Mouse (Mus musculus) lung, embryonic 15.5 days (tissue): ENCODE measurements around the gene Ucn2. TPM values are rescaled to one million over a fixed set of nuclear protein-coding genes. Genes with fewer than 3 reads are reported as not detected.

ENCODE experiments used
- ATAC-seq: fragments of 200-750 bp; cut with Nextera tagmentation; 2 replicates; pipeline ENCODE4 v1.8.0; 2017; ENCODE audit warnings: moderate number of reproducible peaks, borderline replicate concordance; ENCODE audit not compliant: low FRiP score, low TSS enrichment; ENCODE audit errors: extremely low read depth
- H3K27ac ChIP-seq: fragments of 300-500 bp; sonication (generic); 2 replicates; pipeline ENCODE4 v1.5.1; 2015; ENCODE audit warnings: moderate library complexity, mild to moderate bottlenecking, inconsistent platforms
- H3K27me3 ChIP-seq: fragments of 300-500 bp; sonication (generic); 2 replicates; pipeline ENCODE4 v1.6.1; 2015; ENCODE audit warnings: inconsistent platforms
- H3K36me3 ChIP-seq: fragments of 300-500 bp; sonication (generic); 2 replicates; pipeline ENCODE4 v1.6.1; 2015; ENCODE audit warnings: inconsistent platforms
- H3K4me1 ChIP-seq: fragments of 300-500 bp; sonication (generic); 2 replicates; pipeline ENCODE4 v1.6.1; 2015; ENCODE audit warnings: inconsistent platforms
- H3K4me2 ChIP-seq: fragments of 300-500 bp; sonication (generic); 2 replicates; pipeline ENCODE4 v1.6.1; 2015; ENCODE audit warnings: inconsistent platforms, mild to moderate bottlenecking, moderate library complexity
- H3K4me3 ChIP-seq: fragments of 300-500 bp; sonication (generic); 2 replicates; pipeline ENCODE4 v1.5.1; 2015; ENCODE audit warnings: mild to moderate bottlenecking, inconsistent platforms
- H3K9ac ChIP-seq: fragments of 300-500 bp; sonication (generic); 2 replicates; pipeline ENCODE4 v1.6.1; 2015; ENCODE audit warnings: inconsistent platforms
- H3K9me3 ChIP-seq: fragments of 300-500 bp; sonication (generic); 2 replicates; pipeline ENCODE4 v1.6.1; 2016; ENCODE audit warnings: inconsistent platforms
- WGBS: fragments of 180-500 bp; shearing (Covaris S2); methylation state at CpG from one replicate; pipeline ENCODE4 v1.1.7; 2015; 5-methylcytosine and 5-hydroxymethylcytosine counted together
- polyA plus RNA-seq: library from polyadenylated mRNA; unstranded; fragments of >200 nt; fragmentation: Nextera tagmentation; extraction: Ambion mirVana; gene quantifications from 2 replicates; pipeline ENCODE4 v1.2.1, GENCODE M21; 2015

Gene Ucn2
- polyA plus RNA-seq, 1 experiment from 2014 or later: not detected

- no peak for ATAC-seq
These were observed 10.6 kb downstream of the Ucn2 start for GRCm38 (mm10) chr9:108996411-108996810.

GRCm38 (mm10) chr9:108998287-108999166, 12.7 kb downstream of the Ucn2 start:
- Histone ChIP-seq H3K4me2 (no peak overlapping the region), H3K27ac (no peak overlapping the region), H3K4me1 (peaks cover 3% of the 10 kb centered on the region; the same call in 1 of the 2 replicates), H3K9ac (no peak overlapping the region), H3K9me3 (no peaks in the 10 kb centered on the region), H3K27me3 (no peaks in the 10 kb centered on the region), H3K36me3 (no peaks in the 10 kb centered on the region), H3K4me3 (no peak overlapping the region)
- WGBS: 76% methylated on average over 19 of the region's 19 CpGs
- ATAC-seq: no peak

More at GRCm38 (mm10) chr9:108996411-108996810, 10.6 kb downstream of the Ucn2 start:
- Histone ChIP-seq H3K9me3 (no peaks in the 10 kb centered on the region), H3K4me3 (no peak overlapping the region), H3K27me3 (no peaks in the 10 kb centered on the region), H3K4me2 (no peak overlapping the region), H3K4me1 (peaks cover 10% of the 10 kb centered on the region; the same call in 1 of the 2 replicates), H3K9ac (no peak overlapping the region), H3K27ac (no peak overlapping the region), H3K36me3 (no peaks in the 10 kb centered on the region)
- 59% methylated on average over 9 of the region's 9 CpGs for WGBS

GRCm38 (mm10) chr9:108999167-108999526, 13.3 kb downstream of the Ucn2 start:
- H3K9ac ChIP-seq: no peak overlapping the region
- WGBS: 84% methylated on average over 4 of the region's 4 CpGs
- no peak overlapping the region for H3K4me2 ChIP-seq
- peaks cover 3% of the 10 kb centered on the region; the same call in 1 of the 2 replicates for H3K4me1 ChIP-seq
- H3K9me3 ChIP-seq: no peaks in the 10 kb centered on the region
- no peak overlapping the region for H3K27ac ChIP-seq
- no peaks in the 10 kb centered on the region for H3K27me3 ChIP-seq
- no peaks in the 10 kb centered on the region for H3K36me3 ChIP-seq
- no peak overlapping the region for H3K4me3 ChIP-seq
- no peak for ATAC-seq

DNA sequence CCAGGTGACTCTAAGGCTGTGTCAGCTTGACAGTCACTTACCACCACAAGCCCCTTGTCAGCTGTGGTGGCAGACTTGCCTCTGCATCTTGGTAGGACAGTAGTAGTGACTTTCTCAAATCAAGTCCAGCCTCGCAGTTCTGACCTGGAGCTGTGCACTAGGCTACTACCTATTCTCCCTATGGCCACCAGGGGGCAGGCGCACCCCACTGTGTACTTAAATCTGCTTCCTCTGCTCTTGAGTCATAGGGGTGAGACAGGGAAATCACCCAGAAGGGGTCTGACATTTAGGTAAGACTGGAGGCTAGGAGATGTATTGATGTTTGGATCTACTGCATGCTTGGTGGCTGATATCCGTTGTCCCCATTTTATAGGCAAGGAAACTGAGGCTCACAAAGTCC, 14.9 kb downstream of the Ucn2 start:
- no peak overlapping the region for H3K27ac ChIP-seq

GRCm38 (mm10) chr9:109003201-109003600, 17.4 kb downstream of the Ucn2 start:
- Histone ChIP-seq H3K36me3 (no peaks in the 10 kb centered on the region), H3K9me3 (no peaks in the 10 kb centered on the region), H3K4me1 (no peaks in the 10 kb centered on the region), H3K4me3 (no peak overlapping the region), H3K27ac (no peak overlapping the region), H3K4me2 (no peak overlapping the region), H3K9ac (no peak overlapping the region), H3K27me3 (no peaks in the 10 kb centered on the region)
- WGBS: 47% methylated on average over 2 of the region's 2 CpGs
- ATAC-seq: no peak

More for the DNA sequence above, 14.9 kb downstream of the Ucn2 start:
- Histone ChIP-seq H3K9ac (no peak overlapping the region), H3K4me2 (no peak overlapping the region), H3K9me3 (no peaks in the 10 kb centered on the region), H3K4me1 (no peaks in the 10 kb centered on the region), H3K36me3 (no peaks in the 10 kb centered on the region), H3K27me3 (no peaks in the 10 kb centered on the region), H3K4me3 (no peak overlapping the region)
- WGBS: 12% methylated on average over 3 of the region's 3 CpGs
- 0 out of 2 replicates have a peak, but pooled peaks have one; percentile 28 for ATAC-seq

- no peak overlapping the region for H3K9ac ChIP-seq
- H3K27me3 ChIP-seq: no peaks in the 10 kb centered on the region
- H3K4me1 ChIP-seq: no peaks in the 10 kb centered on the region
- no peak overlapping the region for H3K27ac ChIP-seq
- no peaks in the 10 kb centered on the region for H3K9me3 ChIP-seq
- no peak overlapping the region for H3K4me3 ChIP-seq
- ATAC-seq: no peak
- WGBS: 75% methylated on average over 21 of the region's 21 CpGs
- H3K4me2 ChIP-seq: no peak overlapping the region
- H3K36me3 ChIP-seq: no peaks in the 10 kb centered on the region
These were observed 21.4 kb downstream of the Ucn2 start for GRCm38 (mm10) chr9:109007025-109007780.

DNA sequence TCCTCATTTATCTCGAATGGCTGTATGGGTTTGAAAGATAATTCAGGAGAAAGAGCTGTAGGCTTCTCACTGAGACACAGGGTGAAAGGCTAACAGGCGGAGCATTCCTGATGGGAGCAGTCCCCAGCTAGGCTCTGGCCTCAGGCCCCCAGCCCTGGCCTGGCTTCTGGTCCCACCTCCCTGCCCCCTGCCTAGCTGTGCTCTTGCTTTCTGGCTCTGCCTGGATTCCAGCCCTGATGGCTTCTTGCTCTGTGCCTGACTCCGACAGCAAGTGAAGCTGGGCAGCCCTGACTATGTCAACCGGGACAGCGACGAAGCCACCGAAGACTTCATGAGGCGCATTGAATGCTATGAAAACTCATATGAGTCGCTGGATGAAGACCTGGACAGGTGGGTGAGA, 22.3 kb downstream of the Ucn2 start:
- no peak overlapping the region for H3K9ac ChIP-seq
- H3K4me1 ChIP-seq: no peaks in the 10 kb centered on the region
- H3K36me3 ChIP-seq: no peaks in the 10 kb centered on the region
- no peak overlapping the region for H3K4me2 ChIP-seq
- no peak overlapping the region for H3K27ac ChIP-seq
- no peaks in the 10 kb centered on the region for H3K9me3 ChIP-seq
- no peak for ATAC-seq
- WGBS: 81% methylated on average over 9 of the region's 9 CpGs
- H3K27me3 ChIP-seq: no peaks in the 10 kb centered on the region
- no peak overlapping the region for H3K4me3 ChIP-seq

GRCm38 (mm10) chr9:109008994-109009635, 23.3 kb downstream of the Ucn2 start:
- H3K4me3 ChIP-seq: no peak overlapping the region
- no peak overlapping the region for H3K27ac ChIP-seq
- H3K4me2 ChIP-seq: no peak overlapping the region
- 62% methylated on average over 9 of the region's 10 CpGs for WGBS
- no peaks in the 10 kb centered on the region for H3K27me3 ChIP-seq
- ATAC-seq: no peak
- no peak overlapping the region for H3K9ac ChIP-seq
- no peaks in the 10 kb centered on the region for H3K9me3 ChIP-seq
- H3K36me3 ChIP-seq: no peaks in the 10 kb centered on the region
- H3K4me1 ChIP-seq: no peaks in the 10 kb centered on the region

GRCm38 (mm10) chr9:109009636-109010315, 24.0 kb downstream of the Ucn2 start:
- peak; percentile 21; the same call in 1 of the 2 replicates for ATAC-seq
- Histone ChIP-seq H3K36me3 (no peaks in the 10 kb centered on the region), H3K9ac (no peak overlapping the region), H3K4me2 (no peak overlapping the region), H3K9me3 (no peaks in the 10 kb centered on the region), H3K4me1 (no peaks in the 10 kb centered on the region), H3K27ac (no peak overlapping the region), H3K27me3 (no peaks in the 10 kb centered on the region), H3K4me3 (no peak overlapping the region)
- WGBS: 44% methylated on average over 17 of the region's 17 CpGs

DNA sequence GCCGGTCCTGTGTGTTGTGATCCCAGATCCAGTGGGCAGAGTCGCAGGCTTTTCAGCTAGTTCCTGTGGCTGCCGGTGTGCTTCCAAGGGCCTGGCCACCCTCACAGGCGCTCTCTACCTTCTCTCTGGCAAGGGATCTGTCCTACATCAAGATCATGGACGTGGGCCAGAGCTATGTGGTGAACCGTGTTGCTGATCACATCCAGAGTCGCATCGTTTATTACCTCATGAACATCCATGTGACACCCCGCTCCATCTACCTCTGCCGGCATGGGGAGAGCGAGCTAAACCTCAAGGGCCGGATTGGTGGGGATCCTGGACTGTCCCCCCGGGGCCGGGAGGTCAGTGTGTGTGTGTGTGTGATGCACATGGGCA, 24.5 kb downstream of the Ucn2 start:
- Histone ChIP-seq H3K27ac (no peak overlapping the region), H3K9ac (no peak overlapping the region), H3K36me3 (no peaks in the 10 kb centered on the region), H3K4me2 (no peak overlapping the region), H3K4me3 (no peak overlapping the region), H3K27me3 (no peaks in the 10 kb centered on the region), H3K4me1 (no peaks in the 10 kb centered on the region), H3K9me3 (no peaks in the 10 kb centered on the region)
- WGBS: 76% methylated on average over 14 of the region's 14 CpGs
- ATAC-seq: no peak

- Histone ChIP-seq H3K9me3 (no peaks in the 10 kb centered on the region), H3K4me1 (no peaks in the 10 kb centered on the region), H3K36me3 (no peaks in the 10 kb centered on the region), H3K27me3 (no peaks in the 10 kb centered on the region), H3K4me3 (no peak overlapping the region), H3K9ac (no peak overlapping the region), H3K27ac (no peak overlapping the region), H3K4me2 (no peak overlapping the region)
- 49% methylated on average over 8 of the region's 8 CpGs for WGBS
- no peak for ATAC-seq
These were observed 29.6 kb downstream of the Ucn2 start for GRCm38 (mm10) chr9:109015397-109015796.
